Mouse (Mus musculus) intestine, postnatal 0 days (tissue): ENCODE measurements around the gene Hdac5. TPM values are rescaled to one million over a fixed set of nuclear protein-coding genes. Genes with fewer than 3 reads are reported as not detected.
A peak's percentile ranks its signal among the peaks of the same experiment; 100 is the strongest.

Experiments
- ATAC-seq: fragments of 200-750 bp; cut with Nextera tagmentation; 2 replicates; pipeline ENCODE4 v1.8.0; 2017; ENCODE audit warnings: mild to moderate bottlenecking, moderate TSS enrichment, moderate library complexity
- H3K27ac ChIP-seq: fragments of 300-500 bp; sonication (generic); 2 replicates; pipeline ENCODE4 v1.5.1; 2014; ENCODE audit warnings: mild to moderate bottlenecking, low read depth, low read length, moderate library complexity
- H3K27me3 ChIP-seq: fragments of 300-500 bp; sonication (generic); replicated peaks from 2 replicates; pipeline ENCODE4 v1.6.1; 2014; ENCODE audit warnings: low read length, mixed read lengths; ENCODE audit not compliant: control insufficient read depth, insufficient read depth
- H3K36me3 ChIP-seq: fragments of 300-500 bp; sonication (generic); 2 replicates; pipeline ENCODE4 v1.6.1; 2014; ENCODE audit warnings: mild to moderate bottlenecking, moderate library complexity; ENCODE audit not compliant: control insufficient read depth, insufficient read depth
- H3K4me1 ChIP-seq: fragments of 300-500 bp; sonication (generic); replicated peaks from 2 replicates; pipeline ENCODE4 v1.6.1; 2014; ENCODE audit warnings: antibody characterized with exemption, low read length, mixed read lengths; ENCODE audit not compliant: control insufficient read depth, insufficient read depth
- H3K4me2 ChIP-seq: fragments of 300-500 bp; sonication (generic); replicated peaks from 2 replicates; pipeline ENCODE4 v1.6.1; 2014; ENCODE audit warnings: low read depth, mild to moderate bottlenecking, moderate library complexity
- H3K4me3 ChIP-seq: fragments of 300-500 bp; sonication (generic); 2 replicates; pipeline ENCODE4 v1.5.1; 2014; ENCODE audit warnings: low read depth, low read length
- H3K9ac ChIP-seq: fragments of 300-500 bp; sonication (generic); 2 replicates; pipeline ENCODE4 v1.6.1; 2014; ENCODE audit warnings: mild to moderate bottlenecking, low read depth, low read length
- H3K9me3 ChIP-seq: fragments of 300-500 bp; sonication (generic); 2 replicates; pipeline ENCODE4 v1.6.1; 2016; ENCODE audit warnings: mixed run types; ENCODE audit not compliant: control insufficient read depth
- CTCF ChIP-seq: sonication (generic); IDR thresholded peaks from 2 replicates; pipeline ENCODE4 v1.5.1; 2016; ENCODE audit warnings: low read depth, mild to moderate bottlenecking, control low read depth, antibody characterized with exemption, moderate library complexity
- WGBS: fragments of 180-500 bp; shearing (Covaris S2); extraction: QIAGEN DNeasy Blood & Tissue Kit; methylation state at CpG from one replicate; pipeline ENCODE4 v1.1.7; 2014; 5-methylcytosine and 5-hydroxymethylcytosine counted together
- polyA plus RNA-seq: library from polyadenylated mRNA; unstranded; fragments of >200 nt; fragmentation: Nextera tagmentation; extraction: Ambion mirVana; gene quantifications from 2 replicates; pipeline ENCODE4 v1.2.1, GENCODE M21; 2015

Gene Hdac5
- polyA plus RNA-seq, 1 experiment from 2014 or later, result 30.1 TPM

GRCm38 (mm10) chr11:102190848-102191247 lies 39.1 kb downstream of the Hdac5 start:
- Histone ChIP-seq H3K9ac (no peak overlapping the region), H3K4me3 (no peak overlapping the region), H3K27me3 (no peaks in the 10 kb centered on the region), H3K4me2 (peak overlapping the region; percentile 83; the same call in 1 of the 2 replicates), H3K27ac (no peak overlapping the region), H3K36me3 (peaks cover 28% of the 10 kb centered on the region), H3K4me1 (no peaks in the 10 kb centered on the region), H3K9me3 (no peaks in the 10 kb centered on the region)
- no peak for ATAC-seq
- no peak for TF ChIP-seq CTCF
- 31% methylated on average over 4 of the region's 4 CpGs for WGBS

DNA sequence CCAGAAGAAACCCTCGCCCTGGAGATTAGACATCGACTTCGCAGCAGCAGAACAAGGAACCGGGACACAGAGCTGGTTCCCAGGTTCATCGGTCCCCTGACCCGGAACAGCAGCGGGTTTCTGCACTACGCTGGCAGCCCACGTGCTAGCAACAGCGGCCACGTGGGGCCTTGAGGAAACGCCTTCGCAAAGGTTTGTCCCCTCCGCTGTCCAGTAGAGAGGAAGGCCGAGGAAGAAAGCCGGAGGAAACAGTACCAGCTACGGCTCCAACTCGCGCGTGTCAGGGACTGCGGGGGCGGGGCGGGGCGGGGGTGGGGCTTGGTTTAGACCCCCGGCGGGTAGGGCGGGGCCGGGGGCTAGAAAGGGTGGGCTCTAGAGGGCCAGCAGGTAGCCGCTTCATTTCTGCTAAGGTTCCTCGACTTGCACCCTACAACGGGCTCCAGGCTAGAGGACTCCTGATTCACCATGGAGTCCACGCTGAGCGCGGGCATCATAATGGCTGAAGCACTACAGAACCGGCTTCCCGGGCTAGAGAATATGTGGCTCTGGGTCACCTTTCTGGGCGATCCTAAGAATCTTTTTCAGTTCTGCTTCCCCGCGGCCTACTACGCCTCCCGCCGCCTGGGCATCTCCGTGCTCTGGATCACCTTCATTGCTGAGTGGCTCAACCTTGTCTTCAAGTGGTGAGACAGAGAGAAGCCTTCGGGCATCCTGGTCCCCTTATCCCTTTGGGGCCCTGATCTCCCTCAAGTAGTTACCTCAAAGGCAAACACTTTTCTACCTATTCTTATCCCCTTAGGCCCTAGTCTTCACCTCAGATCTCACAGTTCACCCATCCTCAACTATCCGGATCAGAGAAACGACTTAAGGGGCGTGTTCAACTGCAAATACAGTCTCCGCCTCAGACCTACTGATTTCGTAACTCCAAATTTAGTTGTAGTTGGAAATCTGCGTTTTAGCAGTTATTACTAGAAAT lies 40.2 kb downstream of the Hdac5 start, which contains the start of gene G6pc3:
G6pc3 (plus strand) TSS at position 160 of the 976 bp plus-strand sequence.
- H3K9ac ChIP-seq, result peak within 1 kb of the TSS; percentile 49
- WGBS, result under 1% methylated on average over 49 of the region's 50 CpGs
- H3K9me3 ChIP-seq, result no peaks in the 10 kb centered on the region
- TF ChIP-seq CTCF, result no peak
- no peaks in the 10 kb centered on the region for H3K27me3 ChIP-seq
- peak; percentile 76 for ATAC-seq
- H3K36me3 ChIP-seq, result peaks cover 17% of the 10 kb centered on the region; the same call in 1 of the 2 replicates
- peak within 1 kb of the TSS; percentile 50 for H3K27ac ChIP-seq
- H3K4me2 ChIP-seq, result peak within 1 kb of the TSS; percentile 83
- peak within 1 kb of the TSS; percentile 67 for H3K4me3 ChIP-seq
- H3K4me1 ChIP-seq, result no peaks in the 10 kb centered on the region

- Histone ChIP-seq H3K4me2 (peak overlapping the region; percentile 83), H3K4me3 (peak overlapping the region; percentile 67), H3K4me1 (no peaks in the 10 kb centered on the region), H3K27ac (peak overlapping the region; percentile 50; the same call in 1 of the 2 replicates), H3K36me3 (peaks cover 11% of the 10 kb centered on the region; the same call in 1 of the 2 replicates), H3K27me3 (no peaks in the 10 kb centered on the region), H3K9ac (0 out of 2 replicates have a peak overlapping the region, but pooled peaks have one; percentile 23), H3K9me3 (no peaks in the 10 kb centered on the region)
- no peak for TF ChIP-seq CTCF
- 58% methylated on average over 6 of the region's 6 CpGs for WGBS
- ATAC-seq, result no peak
Observed at GRCm38 (mm10) chr11:102188980-102189379, 41.0 kb downstream of the Hdac5 start.

- Histone ChIP-seq H3K4me1 (0 out of 2 replicates have a peak, but pooled peaks cover 3% of the 10 kb centered on the region), H3K36me3 (no peaks in the 10 kb centered on the region), H3K4me3 (no peak overlapping the region), H3K27me3 (no peaks in the 10 kb centered on the region), H3K9ac (no peak overlapping the region), H3K27ac (peak overlapping the region; percentile 72), H3K4me2 (peak overlapping the region; percentile 72; the same call in 1 of the 2 replicates), H3K9me3 (no peaks in the 10 kb centered on the region)
- 38% methylated on average over 1 of the region's 1 CpGs for WGBS
- no peak for ATAC-seq
- no peak for TF ChIP-seq CTCF
Observed at GRCm38 (mm10) chr11:102186235-102186634, 43.7 kb downstream of the Hdac5 start.

GRCm38 (mm10) chr11:102185677-102186076 lies 44.3 kb downstream of the Hdac5 start:
- ATAC-seq, result no peak
- 46% methylated on average over 3 of the region's 3 CpGs for WGBS
- Histone ChIP-seq H3K36me3 (0 out of 2 replicates have a peak, but pooled peaks cover 3% of the 10 kb centered on the region), H3K4me2 (peak overlapping the region; percentile 72), H3K4me1 (0 out of 2 replicates have a peak, but pooled peaks cover 3% of the 10 kb centered on the region), H3K27ac (peak overlapping the region; percentile 72), H3K27me3 (no peaks in the 10 kb centered on the region), H3K9ac (peak overlapping the region; percentile 73), H3K9me3 (no peaks in the 10 kb centered on the region), H3K4me3 (peak overlapping the region; percentile 82)
- no peak for TF ChIP-seq CTCF
